Mouse (Mus musculus): ENCODE measurements at regions not wholly inside any gene's neighbourhood (a gene's known extent, or its start where the extent isn't known, plus 50 kb on each side); places are given as distances from the start of the nearest gene placed in this dataset.

- Histone ChIP-seq H3K9ac (ENCODE audit: low read depth, poor library complexity, severe bottlenecking) (no peak overlapping the region), H3K36me3 (ENCODE audit: control insufficient read depth, insufficient read depth, low read length, poor library complexity, severe bottlenecking) (no peaks in the 10 kb centered on the region)
- TF ChIP-seq POLR2A (IDR thresholded peaks at IDR 0.05; ENCODE audit: insufficient read depth, low read length) (no peak), CTCF (IDR thresholded peaks at IDR 0.05; ENCODE audit: low read depth, low read length) (no peak), EP300 (IDR thresholded peaks at IDR 0.05; ENCODE audit: insufficient read depth, low read depth, low read length) (no peak)
These were observed 145.7 kb upstream of the Igsf21 start for GRCm38 (mm10) chr4:140392290-140392689.

GRCm38 (mm10) chr4:140390684-140391234, 144.2 kb upstream of the Igsf21 start:
- no peak overlapping the region for H3K27ac ChIP-seq (ENCODE audit: insufficient read depth, low read length)
- no peak overlapping the region for H3K4me3 ChIP-seq (ENCODE audit: low read depth, low read length)
- no peaks in the 10 kb centered on the region for H3K4me1 ChIP-seq (ENCODE audit: control insufficient read depth, insufficient read depth, low read length)
- no peak for TF ChIP-seq POLR2A (IDR thresholded peaks at IDR 0.05; ENCODE audit: insufficient read depth, low read length)
- TF ChIP-seq CTCF (IDR thresholded peaks at IDR 0.05; ENCODE audit: low read depth, low read length) = no peak
- no peak for TF ChIP-seq EP300 (IDR thresholded peaks at IDR 0.05; ENCODE audit: insufficient read depth, low read depth, low read length)
- H3K9me3 ChIP-seq (replicated peaks; ENCODE audit: control insufficient read depth, insufficient read depth, low read length, poor library complexity, severe bottlenecking) = no peaks in the 10 kb centered on the region
- no peak overlapping the region for H3K9ac ChIP-seq (ENCODE audit: low read depth, poor library complexity, severe bottlenecking)
- no peaks in the 10 kb centered on the region for H3K27me3 ChIP-seq (ENCODE audit: control insufficient read depth, insufficient read depth, low read length, poor library complexity, severe bottlenecking)
- H3K36me3 ChIP-seq (ENCODE audit: control insufficient read depth, insufficient read depth, low read length, poor library complexity, severe bottlenecking) = no peaks in the 10 kb centered on the region

More at GRCm38 (mm10) chr4:140392290-140392689, 145.7 kb upstream of the Igsf21 start:
- Histone ChIP-seq H3K4me3 (ENCODE audit: low read depth, low read length) (no peak overlapping the region), H3K27me3 (ENCODE audit: control insufficient read depth, insufficient read depth, low read length, poor library complexity, severe bottlenecking) (no peaks in the 10 kb centered on the region), H3K9me3 (replicated peaks; ENCODE audit: control insufficient read depth, insufficient read depth, low read length, poor library complexity, severe bottlenecking) (no peaks in the 10 kb centered on the region), H3K27ac (ENCODE audit: insufficient read depth, low read length) (no peak overlapping the region), H3K4me1 (ENCODE audit: control insufficient read depth, insufficient read depth, low read length) (no peaks in the 10 kb centered on the region)

GRCm38 (mm10) chr4:140385686-140386085, 139.1 kb upstream of the Igsf21 start:
- Histone ChIP-seq H3K36me3 (ENCODE audit: control insufficient read depth, insufficient read depth, low read length, poor library complexity, severe bottlenecking) (no peaks in the 10 kb centered on the region), H3K4me1 (ENCODE audit: control insufficient read depth, insufficient read depth, low read length) (no peaks in the 10 kb centered on the region), H3K9ac (ENCODE audit: low read depth, poor library complexity, severe bottlenecking) (no peak overlapping the region), H3K4me3 (ENCODE audit: low read depth, low read length) (no peak overlapping the region), H3K27me3 (ENCODE audit: control insufficient read depth, insufficient read depth, low read length, poor library complexity, severe bottlenecking) (no peaks in the 10 kb centered on the region), H3K9me3 (replicated peaks; ENCODE audit: control insufficient read depth, insufficient read depth, low read length, poor library complexity, severe bottlenecking) (no peaks in the 10 kb centered on the region), H3K27ac (ENCODE audit: insufficient read depth, low read length) (no peak overlapping the region)
- no peak for TF ChIP-seq EP300 (IDR thresholded peaks at IDR 0.05; ENCODE audit: insufficient read depth, low read depth, low read length)
- TF ChIP-seq CTCF (IDR thresholded peaks at IDR 0.05; ENCODE audit: low read depth, low read length) = no peak

GRCm38 (mm10) chr4:140385226-140385625, 138.6 kb upstream of the Igsf21 start:
- no peak overlapping the region for H3K9ac ChIP-seq (ENCODE audit: low read depth, poor library complexity, severe bottlenecking)
- H3K36me3 ChIP-seq (ENCODE audit: control insufficient read depth, insufficient read depth, low read length, poor library complexity, severe bottlenecking) = no peaks in the 10 kb centered on the region
- H3K27me3 ChIP-seq (ENCODE audit: control insufficient read depth, insufficient read depth, low read length, poor library complexity, severe bottlenecking) = no peaks in the 10 kb centered on the region
- H3K4me3 ChIP-seq (ENCODE audit: low read depth, low read length) = no peak overlapping the region
- TF ChIP-seq CTCF (IDR thresholded peaks at IDR 0.05; ENCODE audit: low read depth, low read length) = no peak
- TF ChIP-seq EP300 (IDR thresholded peaks at IDR 0.05; ENCODE audit: insufficient read depth, low read depth, low read length) = no peak
- no peak for TF ChIP-seq POLR2A (IDR thresholded peaks at IDR 0.05; ENCODE audit: insufficient read depth, low read length)
- no peaks in the 10 kb centered on the region for H3K4me1 ChIP-seq (ENCODE audit: control insufficient read depth, insufficient read depth, low read length)
- H3K9me3 ChIP-seq (replicated peaks; ENCODE audit: control insufficient read depth, insufficient read depth, low read length, poor library complexity, severe bottlenecking) = no peaks in the 10 kb centered on the region
- no peak overlapping the region for H3K27ac ChIP-seq (ENCODE audit: insufficient read depth, low read length)

- Histone ChIP-seq H3K9me3 (replicated peaks; ENCODE audit: control insufficient read depth, insufficient read depth, low read length, poor library complexity, severe bottlenecking) (no peaks in the 10 kb centered on the region), H3K27me3 (ENCODE audit: control insufficient read depth, insufficient read depth, low read length, poor library complexity, severe bottlenecking) (no peaks in the 10 kb centered on the region), H3K4me1 (ENCODE audit: control insufficient read depth, insufficient read depth, low read length) (no peaks in the 10 kb centered on the region), H3K36me3 (ENCODE audit: control insufficient read depth, insufficient read depth, low read length, poor library complexity, severe bottlenecking) (no peaks in the 10 kb centered on the region), H3K4me3 (ENCODE audit: low read depth, low read length) (no peak overlapping the region), H3K9ac (ENCODE audit: low read depth, poor library complexity, severe bottlenecking) (no peak overlapping the region), H3K27ac (ENCODE audit: insufficient read depth, low read length) (no peak overlapping the region)
- no peak for TF ChIP-seq CTCF (IDR thresholded peaks at IDR 0.05; ENCODE audit: low read depth, low read length)
- no peak for TF ChIP-seq EP300 (IDR thresholded peaks at IDR 0.05; ENCODE audit: insufficient read depth, low read depth, low read length)
- no peak for TF ChIP-seq POLR2A (IDR thresholded peaks at IDR 0.05; ENCODE audit: insufficient read depth, low read length)
These were observed 137.0 kb upstream of the Igsf21 start for GRCm38 (mm10) chr4:140383596-140383995.

GRCm38 (mm10) chr4:140380733-140381132, 134.1 kb upstream of the Igsf21 start:
- no peak for TF ChIP-seq POLR2A (IDR thresholded peaks at IDR 0.05; ENCODE audit: insufficient read depth, low read length)
- no peak for TF ChIP-seq CTCF (IDR thresholded peaks at IDR 0.05; ENCODE audit: low read depth, low read length)
- TF ChIP-seq EP300 (IDR thresholded peaks at IDR 0.05; ENCODE audit: insufficient read depth, low read depth, low read length) = no peak
- no peaks in the 10 kb centered on the region for H3K4me1 ChIP-seq (ENCODE audit: control insufficient read depth, insufficient read depth, low read length)
- no peaks in the 10 kb centered on the region for H3K9me3 ChIP-seq (replicated peaks; ENCODE audit: control insufficient read depth, insufficient read depth, low read length, poor library complexity, severe bottlenecking)
- no peaks in the 10 kb centered on the region for H3K27me3 ChIP-seq (ENCODE audit: control insufficient read depth, insufficient read depth, low read length, poor library complexity, severe bottlenecking)
- no peak overlapping the region for H3K9ac ChIP-seq (ENCODE audit: low read depth, poor library complexity, severe bottlenecking)
- H3K4me3 ChIP-seq (ENCODE audit: low read depth, low read length) = no peak overlapping the region
- H3K36me3 ChIP-seq (ENCODE audit: control insufficient read depth, insufficient read depth, low read length, poor library complexity, severe bottlenecking) = no peaks in the 10 kb centered on the region
- no peak overlapping the region for H3K27ac ChIP-seq (ENCODE audit: insufficient read depth, low read length)
